Mouse (Mus musculus): Measurements from ENCODE around the gene Ppp1r15b.

- TF ChIP-seq CTCF (IDR thresholded peaks at IDR 0.05; ENCODE audit: control insufficient read depth, insufficient read depth, insufficient read length) (no peak), USF1 (IDR thresholded peaks at IDR 0.05; ENCODE audit: low read depth) (no peak)
Observed at GRCm38 (mm10) chr1:133090641-133091040, 40.3 kb upstream of the Ppp1r15b start.

Data from C2C12 (cell line).